Mouse (Mus musculus) testis, adult 2 months (tissue): ENCODE data around the gene Xrn2. TPM values are rescaled to one million over a fixed set of nuclear protein-coding genes. Genes with fewer than 3 reads are reported as not detected.
"Not testable (repeated sequence)": the region's sequence is repeated elsewhere in the genome, so short reads cannot be mapped to it uniquely, and the experiment has no call there.

Source experiments
- H3K27ac ChIP-seq: fragments of 200-500 bp; 2 replicates; pipeline ENCODE4 v1.5.1; 2012; ENCODE audit warnings: low read depth, low read length; ENCODE audit not compliant: control insufficient read depth, insufficient read depth
- H3K27me3 ChIP-seq: fragments of 200-500 bp; 2 replicates; pipeline ENCODE4 v1.6.1; 2012; ENCODE audit warnings: mild to moderate bottlenecking, low read length, moderate library complexity; ENCODE audit not compliant: control insufficient read depth, insufficient read depth
- H3K36me3 ChIP-seq: fragments of 200-500 bp; 2 replicates; pipeline ENCODE4 v1.6.1; 2012; ENCODE audit warnings: mild to moderate bottlenecking, low read length; ENCODE audit not compliant: control insufficient read depth, insufficient read depth
- H3K4me1 ChIP-seq: fragments of 200-500 bp; 2 replicates; pipeline ENCODE4 v1.6.1; 2012; ENCODE audit warnings: low read length; ENCODE audit not compliant: control insufficient read depth, insufficient read depth
- H3K4me3 ChIP-seq: fragments of 200-500 bp; 2 replicates; pipeline ENCODE4 v1.5.1; 2012; ENCODE audit warnings: low read depth, mild to moderate bottlenecking, low read length, moderate library complexity, mixed read lengths; ENCODE audit not compliant: control insufficient read depth
- CTCF ChIP-seq: fragments of 200-500 bp; IDR thresholded peaks from 2 replicates; pipeline ENCODE4 v1.5.1; 2012; ENCODE audit warnings: low read depth, mild to moderate bottlenecking, inconsistent platforms, low read length, moderate library complexity; ENCODE audit not compliant: control insufficient read depth, insufficient read depth, insufficient replicate concordance
- POLR2A ChIP-seq: fragments of 200-500 bp; IDR thresholded peaks from 2 replicates; pipeline ENCODE4 v1.6.1; 2012; ENCODE audit warnings: low read depth, mild to moderate bottlenecking, inconsistent platforms, low read length, moderate library complexity; ENCODE audit not compliant: control insufficient read depth
- polyA plus RNA-seq: library from polyadenylated mRNA; depleted of rRNA; stranded (reverse); fragments of >200 nt; gene quantifications from 2 replicates; pipeline ENCODE4 v1.2.3, GENCODE M21; 2012

Xrn2 gene
- polyA plus RNA-seq, 1 experiment = 34.2 TPM

DNA sequence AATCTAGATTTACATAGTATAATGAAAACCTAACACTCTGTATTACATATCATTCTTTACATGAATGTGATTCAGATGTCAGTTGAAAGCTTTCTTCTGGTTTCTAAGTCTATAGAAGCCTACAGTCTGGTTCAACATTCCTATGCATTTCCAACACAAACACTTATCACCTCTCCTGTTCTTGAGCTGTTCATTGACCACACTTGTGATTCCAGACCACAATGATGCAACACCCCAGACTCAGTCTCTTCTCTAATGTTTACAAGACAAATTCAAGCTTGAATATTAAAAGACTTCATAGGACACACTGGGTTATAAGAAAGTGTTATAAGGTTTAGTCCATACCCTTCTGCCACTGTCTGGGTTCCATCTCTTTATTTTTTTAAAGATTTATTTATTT is 3.7 kb upstream of the Xrn2 start:
- TF ChIP-seq POLR2A (no peak), CTCF (no peak)
- H3K4me3 ChIP-seq = no peak overlapping the region
- no peaks in the 10 kb centered on the region for H3K27me3 ChIP-seq
- H3K27ac ChIP-seq = no peak overlapping the region
- H3K36me3 ChIP-seq = no peaks in the 10 kb centered on the region
- H3K4me1 ChIP-seq = peaks cover 6% of the 10 kb centered on the region

DNA sequence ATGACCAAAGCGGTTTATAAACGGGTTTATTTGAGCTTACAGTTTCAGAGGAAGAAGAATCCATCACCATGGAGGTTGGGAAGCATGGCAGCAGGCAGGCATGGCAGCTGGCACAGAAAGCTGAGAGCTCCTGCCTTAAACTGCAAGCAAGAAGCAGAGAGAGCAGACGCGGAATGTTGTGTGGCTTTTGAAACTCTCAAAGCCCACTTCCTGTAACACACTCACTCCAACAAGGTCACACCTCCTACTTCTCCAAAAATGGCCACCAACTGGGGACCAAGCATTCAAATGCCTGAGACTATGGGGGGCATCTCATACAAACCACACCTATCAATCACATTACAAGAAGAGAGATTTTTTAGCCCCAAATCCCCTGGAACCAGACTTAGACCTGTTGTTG is 2.7 kb upstream of the Xrn2 start:
- Histone ChIP-seq H3K36me3 (no peaks in the 10 kb centered on the region), H3K4me3 (no peak overlapping the region), H3K27ac (no peak overlapping the region), H3K4me1 (peaks cover 6% of the 10 kb centered on the region), H3K27me3 (no peaks in the 10 kb centered on the region)
- TF ChIP-seq POLR2A (no peak), CTCF (no peak)

DNA sequence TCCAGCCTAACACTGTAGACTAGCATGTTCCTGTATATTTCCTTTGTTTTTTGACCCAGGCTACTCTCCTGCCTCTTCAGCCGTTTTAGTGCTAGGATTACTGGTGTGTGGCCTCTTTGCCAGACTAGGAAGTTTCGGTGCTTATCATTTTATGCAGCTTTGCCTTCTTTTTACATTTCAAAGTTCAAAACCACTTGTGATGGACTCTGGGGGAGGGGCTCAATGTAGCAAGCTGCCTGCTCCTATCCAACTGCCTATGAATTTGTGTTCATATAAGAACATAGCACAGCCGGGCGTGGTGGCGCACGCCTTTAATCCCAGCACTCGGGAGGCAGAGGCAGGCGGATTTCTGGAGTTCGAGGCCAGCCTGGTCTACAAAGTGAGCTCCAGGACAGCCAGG is 1.8 kb upstream of the Xrn2 start:
- TF ChIP-seq CTCF = no peak
- TF ChIP-seq POLR2A = no peak
- no peaks in the 10 kb centered on the region for H3K36me3 ChIP-seq
- no peak overlapping the region for H3K27ac ChIP-seq
- peaks cover 6% of the 10 kb centered on the region for H3K4me1 ChIP-seq
- H3K4me3 ChIP-seq = no peak overlapping the region
- H3K27me3 ChIP-seq = no peaks in the 10 kb centered on the region

DNA sequence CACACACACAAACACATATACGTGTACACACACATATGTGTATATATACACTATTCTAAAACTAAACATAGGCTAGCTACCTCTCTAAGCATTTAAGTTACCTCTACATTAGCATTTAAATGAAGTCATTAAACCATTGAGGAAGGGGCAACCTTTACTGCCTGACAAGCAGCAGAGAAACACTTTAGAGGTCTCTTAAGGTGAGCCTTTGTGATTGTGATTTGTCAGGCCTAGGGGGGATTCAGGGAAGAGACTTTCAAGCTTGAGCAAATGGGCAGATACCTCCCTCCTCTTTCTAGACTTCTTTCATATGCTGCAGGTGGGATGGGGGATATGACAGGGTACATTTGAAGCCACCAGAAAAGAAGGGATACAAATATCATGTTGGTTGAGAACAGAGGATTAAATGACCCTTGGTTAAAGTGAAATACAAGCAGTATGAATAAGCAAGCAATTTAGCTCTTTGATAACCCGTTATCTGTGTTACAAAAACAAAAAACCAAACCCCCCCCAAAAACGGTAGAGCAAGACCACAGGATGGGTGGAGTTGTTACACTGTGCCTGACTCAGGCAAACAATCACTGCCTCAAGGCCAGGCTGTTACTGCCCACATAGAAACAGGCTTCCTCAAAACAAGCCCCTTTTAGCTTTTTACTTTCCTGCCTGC is 1.2 kb upstream of the Xrn2 start:
- Histone ChIP-seq H3K36me3 (no peaks in the 10 kb centered on the region), H3K27me3 (no peaks in the 10 kb centered on the region), H3K4me1 (peaks cover 6% of the 10 kb centered on the region), H3K4me3 (peak overlapping the region; percentile 90), H3K27ac (peak overlapping the region; percentile 74)
- no peak for TF ChIP-seq POLR2A
- TF ChIP-seq CTCF = no peak

DNA sequence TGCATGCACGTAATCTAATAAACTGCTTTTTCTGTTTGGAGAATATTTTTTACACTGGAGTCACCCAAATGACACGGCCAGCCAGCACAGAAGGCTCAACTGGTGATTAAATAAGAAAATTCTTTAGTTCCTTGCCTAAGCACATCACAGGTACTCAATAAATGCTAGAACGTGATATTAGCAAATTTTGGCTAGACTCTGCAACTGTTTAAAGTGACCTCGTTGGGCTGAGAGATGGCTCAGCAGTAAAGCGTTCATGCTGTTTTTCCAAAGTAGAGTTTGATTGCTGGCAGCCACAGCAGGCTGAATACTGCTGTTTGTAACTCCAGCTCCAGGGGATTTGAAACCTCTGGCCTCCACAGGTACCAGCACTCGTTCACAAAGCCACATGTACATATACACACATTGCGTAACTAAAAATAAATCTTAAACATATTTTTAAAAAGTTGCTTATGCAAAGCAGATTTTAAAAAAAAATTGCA is 614 bp upstream of the Xrn2 start:
- Histone ChIP-seq H3K4me3 (peak overlapping the region; percentile 90), H3K36me3 (no peaks in the 10 kb centered on the region), H3K4me1 (peaks cover 6% of the 10 kb centered on the region), H3K27me3 (no peaks in the 10 kb centered on the region), H3K27ac (peak overlapping the region; percentile 74)
- TF ChIP-seq CTCF (no peak), POLR2A (no peak)

DNA sequence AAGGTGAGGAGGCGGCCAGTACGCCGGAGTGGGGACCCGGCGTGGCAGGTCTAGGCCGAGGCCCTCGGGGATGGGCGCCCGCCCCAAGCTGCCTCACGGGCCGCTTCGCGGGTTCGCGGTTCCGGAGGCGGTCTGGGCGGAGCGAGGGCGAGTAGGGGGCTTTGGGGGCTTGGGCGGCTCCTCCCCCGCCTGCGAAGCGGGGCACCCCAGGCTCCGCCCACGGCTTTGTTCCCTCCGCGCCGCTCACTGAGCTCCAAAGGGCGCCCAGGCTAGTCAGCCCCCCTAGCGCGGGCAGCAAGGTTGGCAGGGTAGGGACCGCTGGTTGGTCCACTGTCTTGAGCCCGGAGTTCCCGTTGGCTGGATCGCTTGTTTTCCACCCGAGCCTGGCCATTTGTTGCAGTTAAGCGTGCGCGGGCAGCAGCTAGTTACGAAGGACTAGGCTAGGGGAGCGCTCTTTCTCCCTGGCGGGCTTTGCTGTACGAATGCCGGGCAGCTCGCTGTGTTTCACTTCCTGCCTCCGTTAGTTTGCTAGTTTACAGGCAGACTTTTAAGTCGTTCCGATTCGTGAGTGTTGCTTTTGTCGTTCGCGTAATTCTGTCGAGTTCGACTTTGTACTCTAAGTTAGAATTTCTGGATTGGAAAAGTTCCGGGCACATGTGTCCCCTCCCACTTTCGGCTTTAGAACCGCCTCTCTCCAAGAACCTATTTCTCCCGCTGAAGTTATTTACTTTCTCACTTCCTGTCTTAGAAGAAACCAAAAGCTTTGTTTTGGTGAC is 586 bp downstream of the Xrn2 start:
- peaks cover 6% of the 10 kb centered on the region for H3K4me1 ChIP-seq
- no peak for TF ChIP-seq POLR2A
- no peak for TF ChIP-seq CTCF
- H3K27me3 ChIP-seq = no peaks in the 10 kb centered on the region
- peak overlapping the region; percentile 90 for H3K4me3 ChIP-seq
- H3K36me3 ChIP-seq = no peaks in the 10 kb centered on the region
- H3K27ac ChIP-seq = peak overlapping the region; percentile 79

DNA sequence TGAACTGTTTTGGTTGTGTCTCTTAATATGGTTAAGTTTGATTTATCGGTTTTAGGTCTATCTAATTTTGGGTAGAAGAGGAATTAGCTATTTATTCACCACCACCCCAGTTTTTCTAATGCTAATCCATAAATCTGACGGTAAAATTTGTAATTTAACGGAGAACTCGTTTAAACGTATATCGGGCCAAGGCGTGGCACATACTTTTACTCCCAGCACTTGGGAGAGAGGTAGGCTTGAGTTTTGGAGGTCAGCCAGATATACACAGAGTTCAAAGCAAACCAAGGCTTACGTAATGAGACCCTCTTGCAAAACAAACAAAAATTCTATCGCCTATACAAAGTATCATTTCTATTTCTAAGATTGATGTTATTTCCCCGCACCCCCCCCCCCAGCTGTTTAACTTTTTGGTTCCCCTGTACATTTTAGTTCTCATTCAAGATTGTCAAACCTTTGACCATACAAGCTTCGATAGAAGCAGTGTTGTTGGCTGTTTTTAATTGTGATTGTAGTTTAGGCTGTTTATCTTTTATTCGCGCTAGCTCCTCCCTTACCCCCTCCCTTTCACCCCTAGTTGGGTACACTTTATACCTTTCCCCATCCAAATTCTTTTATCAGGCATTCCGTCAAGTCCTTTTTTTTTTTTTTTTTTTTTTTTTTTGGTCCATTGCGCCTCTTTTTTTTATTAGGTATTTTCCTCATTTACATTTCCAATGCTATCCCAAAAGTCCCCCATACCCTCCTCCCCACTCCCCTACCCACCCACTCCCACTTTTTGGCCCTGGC is 1.5 kb downstream of the Xrn2 start:
- peaks cover 6% of the 10 kb centered on the region for H3K4me1 ChIP-seq
- peak overlapping the region; percentile 48; the same call in 1 of the 2 replicates for H3K4me3 ChIP-seq
- no peaks in the 10 kb centered on the region for H3K27me3 ChIP-seq
- H3K36me3 ChIP-seq = no peaks in the 10 kb centered on the region
- no peak overlapping the region for H3K27ac ChIP-seq
- TF ChIP-seq POLR2A (no peak), CTCF (no peak)

DNA sequence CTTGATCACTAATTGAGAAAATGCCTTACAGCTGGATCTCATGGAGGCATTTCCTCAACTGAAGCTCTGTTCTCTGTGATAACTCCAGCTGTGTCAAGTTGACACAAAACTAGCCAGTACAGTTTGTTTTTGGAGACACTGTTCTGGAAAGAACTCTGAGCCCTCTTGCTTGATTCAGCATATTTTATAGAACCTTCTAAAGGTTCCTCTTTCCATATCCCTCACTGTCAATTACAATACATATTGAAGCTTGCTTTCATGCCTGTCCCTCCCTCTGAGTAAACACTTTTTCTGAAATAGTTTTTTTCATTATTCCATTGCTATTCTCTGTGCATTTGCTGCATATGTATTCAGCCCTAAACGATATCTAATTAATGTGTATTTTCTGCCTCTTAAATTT is 9.2 kb downstream of the Xrn2 start:
- not testable (repeated sequence) for H3K27ac ChIP-seq, H3K4me3 ChIP-seq, H3K4me1 ChIP-seq, H3K27me3 ChIP-seq, H3K36me3 ChIP-seq
